Mouse (Mus musculus): ENCODE results near the gene Epb41l5.

- TF ChIP-seq CTCF (IDR thresholded peaks at IDR 0.05; ENCODE audit: control insufficient read depth, insufficient read depth, insufficient replicate concordance, low read depth, low read length) = no peak
- no peak for TF ChIP-seq POLR2A (IDR thresholded peaks at IDR 0.05; ENCODE audit: control insufficient read depth, low read depth, low read length)
These were observed 109.5 kb downstream of the Epb41l5 start for GRCm38 (mm10) chr1:119539252-119539651.
